Mouse (Mus musculus) embryo, embryonic 9.5 days (tissue): ENCODE results near the gene Klf11.
"Not testable (repeated sequence)": the region's sequence is repeated elsewhere in the genome, so short reads cannot be mapped to it uniquely, and the experiment has no call there.

Experiments
- DNase-seq: peaks from one replicate; pipeline ENCODE4 v3.0.0-alpha.2; 2017; ENCODE audit errors: extremely low spot score

The Klf11 gene

GRCm38 (mm10) chr12:24654065-24654862, 3.2 kb downstream of the Klf11 start:
- no peak for DNase-seq

GRCm38 (mm10) chr12:24656436-24656835, 5.4 kb downstream of the Klf11 start:
- DNase-seq: no peak

GRCm38 (mm10) chr12:24658998-24659397, 7.9 kb downstream of the Klf11 start:
- DNase-seq: no peak

- no peak for DNase-seq
Measured at GRCm38 (mm10) chr12:24659923-24660322, 8.8 kb downstream of the Klf11 start.

- no peak for DNase-seq
Measured at GRCm38 (mm10) chr12:24661100-24661499, 10.0 kb downstream of the Klf11 start.

GRCm38 (mm10) chr12:24662131-24662530, 11.1 kb downstream of the Klf11 start:
- DNase-seq: no peak

- no peak for DNase-seq
Measured at GRCm38 (mm10) chr12:24680096-24680491, 29.0 kb downstream of the Klf11 start.

- DNase-seq: peak; percentile 57
Measured at GRCm38 (mm10) chr12:24680492-24681285, 29.6 kb downstream of the Klf11 start.

GRCm38 (mm10) chr12:24681286-24682023, 30.4 kb downstream of the Klf11 start, which contains the start of gene Cys1:
Cys1 (minus strand) TSS chr12:24681813.
- peak; percentile 17 for DNase-seq

GRCm38 (mm10) chr12:24682563-24682962, 31.5 kb downstream of the Klf11 start:
- DNase-seq: no peak

GRCm38 (mm10) chr12:24683461-24683860, 32.4 kb downstream of the Klf11 start:
- DNase-seq: no peak

GRCm38 (mm10) chr12:24686038-24686695, 35.1 kb downstream of the Klf11 start:
- no peak for DNase-seq

- no peak for DNase-seq
Measured at GRCm38 (mm10) chr12:24686696-24687346, 35.7 kb downstream of the Klf11 start.

- no peak for DNase-seq
Measured at GRCm38 (mm10) chr12:24690351-24690750, 39.3 kb downstream of the Klf11 start.

- DNase-seq: peak; percentile 88
Measured at GRCm38 (mm10) chr12:24696500-24697483, 45.7 kb downstream of the Klf11 start.

GRCm38 (mm10) chr12:24697484-24698204, 46.6 kb downstream of the Klf11 start:
- no peak for DNase-seq

- DNase-seq: no peak
Measured at GRCm38 (mm10) chr12:24698514-24698913, 47.4 kb downstream of the Klf11 start.

GRCm38 (mm10) chr12:24699578-24699977, 48.5 kb downstream of the Klf11 start:
- no peak for DNase-seq

GRCm38 (mm10) chr12:24701621-24702020, 50.5 kb downstream of the Klf11 start:
- DNase-seq: not testable (repeated sequence)
